Mouse (Mus musculus) embryonic facial prominence, embryonic 13.5 days (tissue): ENCODE results near the gene Creb5. TPM values are rescaled to one million over a fixed set of nuclear protein-coding genes. Genes with fewer than 3 reads are reported as not detected.

Experiments
- ATAC-seq: fragments of 200-750 bp; cut with Nextera tagmentation; 2 replicates; pipeline ENCODE4 v1.8.0; 2017; ENCODE audit warnings: low read depth; ENCODE audit not compliant: insufficient number of reproducible peaks, insufficient read depth, low FRiP score, low TSS enrichment
- H3K27ac ChIP-seq: fragments of 300-500 bp; sonication (generic); 2 replicates; pipeline ENCODE4 v1.5.1; 2015; ENCODE audit warnings: moderate library complexity, mild to moderate bottlenecking, inconsistent platforms
- H3K27me3 ChIP-seq: fragments of 300-500 bp; sonication (generic); 2 replicates; pipeline ENCODE4 v1.6.1; 2015; ENCODE audit warnings: mild to moderate bottlenecking, inconsistent platforms
- H3K36me3 ChIP-seq: fragments of 300-500 bp; sonication (generic); 2 replicates; pipeline ENCODE4 v1.6.1; 2015; ENCODE audit warnings: mild to moderate bottlenecking, inconsistent platforms
- H3K4me1 ChIP-seq: fragments of 300-500 bp; sonication (generic); 2 replicates; pipeline ENCODE4 v1.6.1; 2015; ENCODE audit warnings: inconsistent platforms
- H3K4me2 ChIP-seq: fragments of 300-500 bp; sonication (generic); 2 replicates; pipeline ENCODE4 v1.6.1; 2015; ENCODE audit warnings: moderate library complexity, mild to moderate bottlenecking, inconsistent platforms
- H3K4me3 ChIP-seq: fragments of 300-500 bp; sonication (generic); 2 replicates; pipeline ENCODE4 v1.5.1; 2015; ENCODE audit warnings: mild to moderate bottlenecking, inconsistent platforms
- H3K9ac ChIP-seq: fragments of 300-500 bp; sonication (generic); 2 replicates; pipeline ENCODE4 v1.6.1; 2015; ENCODE audit warnings: mild to moderate bottlenecking, inconsistent platforms
- H3K9me3 ChIP-seq: fragments of 300-500 bp; sonication (generic); 2 replicates; pipeline ENCODE4 v1.6.1; 2016; ENCODE audit warnings: inconsistent platforms
- WGBS: fragments of 180-500 bp; shearing (Covaris S2); methylation state at CpG from one replicate; pipeline ENCODE4 v1.1.7; 2015; ENCODE audit warnings: mixed read lengths; 5-methylcytosine and 5-hydroxymethylcytosine counted together
- polyA plus RNA-seq: library from polyadenylated mRNA; unstranded; fragments of >200 nt; fragmentation: Nextera tagmentation; extraction: Ambion mirVana; gene quantifications from 2 replicates; pipeline ENCODE4 v1.2.1, GENCODE M21; 2015

The Creb5 gene
- polyA plus RNA-seq, 1 experiment from 2014 or later, result 21.8 TPM

- Histone ChIP-seq H3K4me1 (peaks cover 39% of the 10 kb centered on the region), H3K4me2 (no peak overlapping the region), H3K27ac (no peak overlapping the region), H3K9ac (no peak overlapping the region), H3K4me3 (no peak overlapping the region), H3K27me3 (peaks cover 19% of the 10 kb centered on the region), H3K36me3 (no peaks in the 10 kb centered on the region), H3K9me3 (no peaks in the 10 kb centered on the region)
- no peak for ATAC-seq
- WGBS, result 86% methylated on average over 9 of the region's 9 CpGs
Observed at GRCm38 (mm10) chr6:53448317-53448870, 161.3 kb downstream of the Creb5 start.

- peaks cover 23% of the 10 kb centered on the region for H3K27me3 ChIP-seq
- H3K36me3 ChIP-seq, result no peaks in the 10 kb centered on the region
- no peaks in the 10 kb centered on the region for H3K9me3 ChIP-seq
- H3K4me3 ChIP-seq, result no peak overlapping the region
- WGBS, result 70% methylated on average over 9 of the region's 9 CpGs
- H3K4me2 ChIP-seq, result no peak overlapping the region
- no peak for ATAC-seq
- H3K9ac ChIP-seq, result no peak overlapping the region
- H3K27ac ChIP-seq, result no peak overlapping the region
- H3K4me1 ChIP-seq, result peaks cover 39% of the 10 kb centered on the region
Observed at GRCm38 (mm10) chr6:53449437-53450173, 162.5 kb downstream of the Creb5 start.

GRCm38 (mm10) chr6:53450494-53450893 is 163.4 kb downstream of the Creb5 start:
- Histone ChIP-seq H3K36me3 (no peaks in the 10 kb centered on the region), H3K9ac (no peak overlapping the region), H3K27me3 (peaks cover 23% of the 10 kb centered on the region), H3K9me3 (no peaks in the 10 kb centered on the region), H3K4me3 (no peak overlapping the region), H3K4me2 (no peak overlapping the region), H3K27ac (no peak overlapping the region), H3K4me1 (peaks cover 39% of the 10 kb centered on the region)
- 45% methylated on average over 3 of the region's 3 CpGs for WGBS
- no peak for ATAC-seq

DNA sequence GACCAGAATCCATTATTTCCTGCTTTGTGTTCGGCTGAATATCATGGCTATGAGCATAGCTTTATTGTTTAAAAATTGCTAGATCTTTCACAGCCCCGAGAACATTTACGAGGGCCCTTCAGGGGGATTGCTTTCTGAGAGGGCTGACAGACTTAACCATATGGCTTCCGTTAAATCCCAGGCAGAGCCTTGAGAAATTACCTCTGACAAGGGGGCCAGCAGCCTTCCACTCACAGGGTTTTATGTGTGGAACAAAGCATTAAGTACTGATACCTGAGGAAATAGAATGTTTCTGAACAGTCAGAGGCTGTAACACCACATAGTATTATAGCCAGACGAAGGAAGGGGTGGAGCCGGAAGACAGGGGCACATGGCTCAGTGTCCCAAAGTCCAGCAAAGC is 165.2 kb downstream of the Creb5 start:
- Histone ChIP-seq H3K9ac (no peak overlapping the region), H3K4me1 (peaks cover 39% of the 10 kb centered on the region), H3K9me3 (no peaks in the 10 kb centered on the region), H3K36me3 (no peaks in the 10 kb centered on the region), H3K27ac (0 out of 2 replicates have a peak overlapping the region, but pooled peaks have one; percentile 34), H3K27me3 (peaks cover 23% of the 10 kb centered on the region), H3K4me3 (no peak overlapping the region), H3K4me2 (no peak overlapping the region)
- 13% methylated on average over 6 of the region's 6 CpGs for WGBS
- ATAC-seq, result no peak

DNA sequence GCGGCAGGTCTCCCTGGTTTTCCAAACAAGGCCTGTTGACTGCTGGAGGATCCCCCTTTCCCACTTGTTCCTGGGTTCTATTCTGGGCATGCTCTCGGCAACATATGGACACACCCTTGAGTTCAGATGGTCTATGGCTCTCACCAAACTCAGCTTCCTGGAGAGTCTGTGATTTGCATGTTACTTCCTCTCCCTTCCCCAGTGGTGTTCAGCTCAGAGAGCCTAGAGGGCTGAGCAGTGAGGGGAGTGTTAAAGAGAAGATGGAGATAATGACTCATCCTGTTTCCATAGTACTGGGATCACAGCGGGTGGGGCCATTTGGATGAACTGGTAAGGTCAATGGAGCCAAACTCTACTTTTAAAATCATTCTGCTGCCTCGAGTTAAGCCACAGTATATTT is 168.4 kb downstream of the Creb5 start:
- H3K27me3 ChIP-seq, result peaks cover 21% of the 10 kb centered on the region; the same call in 1 of the 2 replicates
- no peak overlapping the region for H3K27ac ChIP-seq
- H3K9me3 ChIP-seq, result no peaks in the 10 kb centered on the region
- 75% methylated on average over 4 of the region's 4 CpGs for WGBS
- no peak for ATAC-seq
- peaks cover 33% of the 10 kb centered on the region for H3K4me1 ChIP-seq
- no peak overlapping the region for H3K4me3 ChIP-seq
- H3K36me3 ChIP-seq, result no peaks in the 10 kb centered on the region
- no peak overlapping the region for H3K9ac ChIP-seq
- H3K4me2 ChIP-seq, result no peak overlapping the region

DNA sequence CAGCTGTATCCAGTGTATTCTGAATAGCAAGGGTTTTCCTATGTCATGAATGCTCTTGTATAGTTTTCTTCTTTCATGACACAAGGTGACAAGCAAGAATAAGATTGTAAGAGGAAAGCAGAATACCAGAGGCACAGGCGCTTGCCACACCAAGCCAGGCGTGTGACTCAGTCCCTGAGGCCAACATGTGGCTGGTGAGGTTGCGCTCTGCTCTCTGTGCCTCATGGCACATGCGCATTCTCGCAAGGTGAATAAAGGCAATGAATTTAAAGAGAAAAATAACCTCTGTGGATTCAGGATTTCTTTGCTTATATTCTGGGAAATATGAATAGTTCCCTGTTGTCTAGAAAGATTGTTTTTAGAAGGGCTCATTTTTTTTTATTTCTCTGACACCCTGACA is 169.0 kb downstream of the Creb5 start:
- Histone ChIP-seq H3K4me1 (peaks cover 32% of the 10 kb centered on the region), H3K4me3 (no peak overlapping the region), H3K27me3 (peaks cover 21% of the 10 kb centered on the region; the same call in 1 of the 2 replicates), H3K27ac (no peak overlapping the region), H3K9ac (no peak overlapping the region), H3K9me3 (no peaks in the 10 kb centered on the region), H3K4me2 (no peak overlapping the region), H3K36me3 (no peaks in the 10 kb centered on the region)
- no peak for ATAC-seq
- 85% methylated on average over 5 of the region's 5 CpGs for WGBS

- H3K9ac ChIP-seq, result no peak overlapping the region
- no peak for ATAC-seq
- H3K4me2 ChIP-seq, result no peak overlapping the region
- no peaks in the 10 kb centered on the region for H3K9me3 ChIP-seq
- peaks cover 45% of the 10 kb centered on the region for H3K4me1 ChIP-seq
- H3K4me3 ChIP-seq, result no peak overlapping the region
- 91% methylated on average over 6 of the region's 6 CpGs for WGBS
- H3K36me3 ChIP-seq, result no peaks in the 10 kb centered on the region
- H3K27me3 ChIP-seq, result peaks cover 12% of the 10 kb centered on the region; the same call in 1 of the 2 replicates
- no peak overlapping the region for H3K27ac ChIP-seq
Observed at GRCm38 (mm10) chr6:53459995-53460747, 173.1 kb downstream of the Creb5 start.

GRCm38 (mm10) chr6:53461056-53461455 is 174.0 kb downstream of the Creb5 start:
- H3K9ac ChIP-seq, result no peak overlapping the region
- WGBS, result 78% methylated on average over 6 of the region's 6 CpGs
- no peaks in the 10 kb centered on the region for H3K9me3 ChIP-seq
- ATAC-seq, result no peak
- no peaks in the 10 kb centered on the region for H3K36me3 ChIP-seq
- peaks cover 12% of the 10 kb centered on the region; the same call in 1 of the 2 replicates for H3K27me3 ChIP-seq
- H3K4me2 ChIP-seq, result no peak overlapping the region
- no peak overlapping the region for H3K27ac ChIP-seq
- no peak overlapping the region for H3K4me3 ChIP-seq
- H3K4me1 ChIP-seq, result peaks cover 45% of the 10 kb centered on the region

GRCm38 (mm10) chr6:53461775-53462770 is 175.0 kb downstream of the Creb5 start:
- H3K4me2 ChIP-seq, result 0 out of 2 replicates have a peak overlapping the region, but pooled peaks have one; percentile 21
- no peak overlapping the region for H3K9ac ChIP-seq
- no peak overlapping the region for H3K4me3 ChIP-seq
- WGBS, result 36% methylated on average over 12 of the region's 12 CpGs
- H3K27me3 ChIP-seq, result peaks cover 12% of the 10 kb centered on the region; the same call in 1 of the 2 replicates
- no peaks in the 10 kb centered on the region for H3K9me3 ChIP-seq
- no peak for ATAC-seq
- peaks cover 45% of the 10 kb centered on the region for H3K4me1 ChIP-seq
- peak overlapping the region; percentile 28; the same call in 1 of the 2 replicates for H3K27ac ChIP-seq
- H3K36me3 ChIP-seq, result no peaks in the 10 kb centered on the region

DNA sequence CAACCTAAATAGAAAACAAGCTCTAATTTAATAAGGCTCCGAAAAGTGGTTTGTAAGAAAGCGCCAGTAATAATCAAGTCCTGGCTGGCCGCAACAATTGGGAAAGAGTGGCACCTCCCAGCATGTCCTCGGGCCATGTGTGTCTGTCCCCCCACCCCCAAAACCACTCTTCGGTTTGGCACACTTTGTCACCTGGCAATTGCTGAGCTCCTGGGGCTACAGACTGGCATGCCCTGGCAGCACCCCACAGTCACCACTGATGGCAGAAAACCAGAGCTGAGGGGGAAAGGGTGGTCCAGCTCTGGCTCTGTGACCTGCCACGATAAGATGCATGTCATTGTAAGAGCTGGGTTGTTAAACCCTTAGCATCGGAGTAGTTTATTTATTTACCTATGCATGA is 175.7 kb downstream of the Creb5 start:
- no peak overlapping the region for H3K27ac ChIP-seq
- H3K4me1 ChIP-seq, result peaks cover 45% of the 10 kb centered on the region
- H3K9me3 ChIP-seq, result no peaks in the 10 kb centered on the region
- H3K4me3 ChIP-seq, result no peak overlapping the region
- no peaks in the 10 kb centered on the region for H3K36me3 ChIP-seq
- H3K9ac ChIP-seq, result no peak overlapping the region
- peak overlapping the region; percentile 21; the same call in 1 of the 2 replicates for H3K4me2 ChIP-seq
- WGBS, result 40% methylated on average over 7 of the region's 7 CpGs
- peaks cover 15% of the 10 kb centered on the region for H3K27me3 ChIP-seq
- ATAC-seq, result no peak
